Mouse (Mus musculus): ENCODE measurements around the gene Tdrkh. TPM values are rescaled to one million over a fixed set of nuclear protein-coding genes. Genes with fewer than 3 reads are reported as not detected.

Gene Tdrkh
- 9.8 and 13.6 TPM in 2 replicates for total RNA-seq (2014; rRNA removed)
- polyA plus RNA-seq (2015; fragmentation: Nextera tagmentation; extraction: Ambion mirVana), result 43.8 and 49.2 TPM in 2 replicates

- Histone ChIP-seq H3K9me3 (ENCODE audit: low read length) (no peaks in the 10 kb centered on the region), H3K27me3 (ENCODE audit: insufficient read depth, low read length) (no peaks in the 10 kb centered on the region), H3K4me2 (ENCODE audit: low read depth) (peak within 1 kb of the TSS; percentile 93), H3K27ac (ENCODE audit: low read depth, low read length) (peak within 1 kb of the TSS; percentile 51), H3K36me3 (ENCODE audit: insufficient read depth) (no peaks in the 10 kb centered on the region), H3K4me1 (ENCODE audit: insufficient read depth) (peaks cover 10% of the 10 kb centered on the region), H3K4me3 (ENCODE audit: low read depth, low read length) (peak within 1 kb of the TSS; percentile 67), H3K9ac (peak within 1 kb of the TSS; percentile 55)
- 4% methylated on average over 52 of the region's 52 CpGs for WGBS
- ATAC-seq (peak; percentile 99), DNase-seq (peak; percentile 99)
- peak; percentile 51 for TF ChIP-seq CTCF (IDR thresholded peaks at IDR 0.05; ENCODE audit: low read depth)
Observed at GRCm38 (mm10) chr3:94413031-94413679, at the start of gene Tdrkh. Gene Tdrkh (plus strand): TSS chr3:94413273.

DNA sequence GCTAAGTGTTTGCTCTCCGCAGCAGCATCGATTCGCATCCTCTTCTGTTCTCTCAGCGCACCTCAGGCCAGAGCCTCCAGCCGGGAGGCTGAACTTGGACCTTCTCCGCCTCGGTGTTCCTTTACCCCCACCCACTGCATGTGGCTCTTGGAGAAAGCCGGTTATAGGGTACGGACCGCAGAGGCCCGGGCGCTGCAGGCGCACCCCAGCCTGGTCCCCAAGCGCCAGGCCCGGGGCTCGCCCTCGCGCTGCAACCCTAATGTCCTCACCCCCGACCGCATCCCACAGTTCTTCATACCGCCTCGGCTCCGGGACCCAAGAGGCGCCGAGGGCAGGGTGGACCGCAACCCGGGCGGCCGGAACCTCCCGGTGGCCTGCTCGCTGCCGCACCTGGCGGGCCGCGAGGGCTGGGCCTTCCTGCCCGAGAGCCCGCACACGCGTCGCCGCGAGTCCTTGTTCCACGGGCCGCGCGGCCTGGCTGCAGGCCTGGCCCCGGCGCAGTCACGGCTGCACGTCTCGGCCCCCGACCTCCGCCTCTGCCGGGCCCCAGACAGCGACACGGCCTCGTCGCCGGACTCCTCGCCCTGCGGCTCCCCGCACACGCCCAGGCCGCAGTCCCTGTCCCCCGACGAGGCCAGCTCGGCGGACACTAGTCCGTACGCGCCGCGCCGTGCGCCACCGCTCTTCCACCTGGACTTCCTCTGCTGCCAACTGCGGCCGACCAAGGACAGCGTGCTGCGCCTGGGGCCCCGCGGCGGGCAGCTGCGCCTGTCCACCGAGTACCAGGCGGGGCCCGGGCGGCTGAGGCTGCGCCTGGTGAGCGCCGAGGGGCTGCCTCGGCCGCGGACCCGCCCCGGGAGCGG, 49.6 kb upstream of the Tdrkh start:
- DNase-seq (peak; percentile 63), ATAC-seq (peak; percentile 68)
- Histone ChIP-seq H3K9ac (peak overlapping the region; percentile 78), H3K4me3 (ENCODE audit: low read depth, low read length) (peak overlapping the region; percentile 48), H3K27ac (ENCODE audit: low read depth, low read length) (peak overlapping the region; percentile 35; the same call in 1 of the 2 replicates), H3K36me3 (ENCODE audit: insufficient read depth) (no peaks in the 10 kb centered on the region), H3K4me2 (ENCODE audit: low read depth) (peak overlapping the region; percentile 72), H3K27me3 (ENCODE audit: insufficient read depth, low read length) (no peaks in the 10 kb centered on the region), H3K9me3 (ENCODE audit: low read length) (no peaks in the 10 kb centered on the region), H3K4me1 (ENCODE audit: insufficient read depth) (no peaks in the 10 kb centered on the region)
- no peak for TF ChIP-seq CTCF (IDR thresholded peaks at IDR 0.05; ENCODE audit: low read depth)
- WGBS, result 7% methylated on average over 97 of the region's 97 CpGs

GRCm38 (mm10) chr3:94364154-94364526, 48.9 kb upstream of the Tdrkh start:
- Histone ChIP-seq H3K27ac (ENCODE audit: low read depth, low read length) (peak overlapping the region; percentile 35), H3K4me1 (ENCODE audit: insufficient read depth) (no peaks in the 10 kb centered on the region), H3K36me3 (ENCODE audit: insufficient read depth) (no peaks in the 10 kb centered on the region), H3K4me2 (ENCODE audit: low read depth) (peak overlapping the region; percentile 72), H3K9ac (peak overlapping the region; percentile 78), H3K4me3 (ENCODE audit: low read depth, low read length) (peak overlapping the region; percentile 48), H3K27me3 (ENCODE audit: insufficient read depth, low read length) (no peaks in the 10 kb centered on the region), H3K9me3 (ENCODE audit: low read length) (no peaks in the 10 kb centered on the region)
- 4% methylated on average over 22 of the region's 23 CpGs for WGBS
- DNase-seq (no peak), ATAC-seq (peak; percentile 55)
- no peak for TF ChIP-seq CTCF (IDR thresholded peaks at IDR 0.05; ENCODE audit: low read depth)

- H3K9ac ChIP-seq, result no peak overlapping the region
- no peaks in the 10 kb centered on the region for H3K4me1 ChIP-seq (ENCODE audit: insufficient read depth)
- TF ChIP-seq CTCF (IDR thresholded peaks at IDR 0.05; ENCODE audit: low read depth), result peak; percentile 97
- H3K36me3 ChIP-seq (ENCODE audit: insufficient read depth), result no peaks in the 10 kb centered on the region
- ATAC-seq, result peak; percentile 55
- H3K9me3 ChIP-seq (ENCODE audit: low read length), result no peaks in the 10 kb centered on the region
- no peak overlapping the region for H3K4me2 ChIP-seq (ENCODE audit: low read depth)
- H3K27ac ChIP-seq (ENCODE audit: low read depth, low read length), result no peak overlapping the region
- no peaks in the 10 kb centered on the region for H3K27me3 ChIP-seq (ENCODE audit: insufficient read depth, low read length)
- WGBS, result 20% methylated on average over 3 of the region's 3 CpGs
- H3K4me3 ChIP-seq (ENCODE audit: low read depth, low read length), result no peak overlapping the region
- peak; percentile 91 for DNase-seq
Observed at GRCm38 (mm10) chr3:94366761-94367160, 46.3 kb upstream of the Tdrkh start.

DNA sequence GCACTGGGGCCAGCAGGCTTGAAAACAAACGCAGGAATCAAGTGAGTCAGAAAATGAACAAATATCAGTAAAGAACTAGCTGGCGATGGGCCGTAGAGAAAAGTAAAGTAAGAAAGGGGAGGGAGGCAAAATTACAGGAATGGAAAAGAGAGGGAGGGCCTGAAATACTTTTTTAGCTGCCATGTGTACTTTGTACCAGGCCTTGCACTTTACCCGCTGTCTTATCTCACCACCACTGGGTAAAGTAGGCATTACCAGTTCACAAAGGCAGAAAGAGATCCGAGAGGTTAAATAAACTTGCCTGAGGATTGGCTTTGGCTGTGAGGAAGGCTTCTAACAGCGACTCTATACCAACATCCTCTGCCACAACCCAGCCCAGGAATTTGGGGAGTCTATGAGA, 45.6 kb upstream of the Tdrkh start:
- ATAC-seq, result no peak

DNA sequence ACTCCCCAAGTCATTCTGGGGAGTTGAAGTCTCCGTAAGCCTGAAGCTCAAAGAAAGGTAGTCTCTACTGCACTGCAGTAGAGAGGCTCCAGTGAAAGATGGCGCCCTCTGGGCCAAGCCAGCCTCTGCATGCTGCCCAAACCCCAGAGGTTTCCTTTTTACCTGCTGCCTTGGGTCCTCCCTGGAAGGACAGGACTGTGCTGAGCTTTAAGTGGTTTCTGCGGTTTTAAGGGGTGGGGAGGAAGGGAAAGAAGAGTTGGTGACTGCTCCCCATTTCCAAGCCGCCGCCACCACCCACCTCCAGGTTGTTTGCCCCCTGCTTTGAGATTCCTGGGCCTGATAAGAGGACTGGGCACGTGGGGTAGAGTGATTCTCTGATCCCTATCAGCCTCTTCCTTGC, 44.4 kb upstream of the Tdrkh start:
- no peak for TF ChIP-seq CTCF (IDR thresholded peaks at IDR 0.05; ENCODE audit: low read depth)
- no peak overlapping the region for H3K27ac ChIP-seq (ENCODE audit: low read depth, low read length)
- no peak overlapping the region for H3K4me2 ChIP-seq (ENCODE audit: low read depth)
- H3K9ac ChIP-seq, result no peak overlapping the region
- 75% methylated on average over 6 of the region's 6 CpGs for WGBS
- H3K9me3 ChIP-seq (ENCODE audit: low read length), result no peaks in the 10 kb centered on the region
- H3K4me3 ChIP-seq (ENCODE audit: low read depth, low read length), result no peak overlapping the region
- DNase-seq (no peak), ATAC-seq (no peak)
- H3K27me3 ChIP-seq (ENCODE audit: insufficient read depth, low read length), result no peaks in the 10 kb centered on the region
- 0 out of 2 replicates have a peak, but pooled peaks cover 4% of the 10 kb centered on the region for H3K4me1 ChIP-seq (ENCODE audit: insufficient read depth)
- H3K36me3 ChIP-seq (ENCODE audit: insufficient read depth), result no peaks in the 10 kb centered on the region

More for the DNA sequence above, 45.6 kb upstream of the Tdrkh start:
- Histone ChIP-seq H3K27me3 (ENCODE audit: insufficient read depth, low read length) (no peaks in the 10 kb centered on the region), H3K36me3 (ENCODE audit: insufficient read depth) (no peaks in the 10 kb centered on the region), H3K9ac (no peak overlapping the region), H3K4me3 (ENCODE audit: low read depth, low read length) (no peak overlapping the region), H3K9me3 (ENCODE audit: low read length) (no peaks in the 10 kb centered on the region), H3K4me1 (ENCODE audit: insufficient read depth) (0 out of 2 replicates have a peak, but pooled peaks cover under 1% of the 10 kb centered on the region), H3K4me2 (ENCODE audit: low read depth) (no peak overlapping the region), H3K27ac (ENCODE audit: low read depth, low read length) (no peak overlapping the region)
- DNase-seq, result no peak
- WGBS, result 83% methylated on average over 6 of the region's 6 CpGs
- no peak for TF ChIP-seq CTCF (IDR thresholded peaks at IDR 0.05; ENCODE audit: low read depth)

GRCm38 (mm10) chr3:94369709-94370108, 43.4 kb upstream of the Tdrkh start:
- 62% methylated on average over 2 of the region's 2 CpGs for WGBS
- TF ChIP-seq CTCF (IDR thresholded peaks at IDR 0.05; ENCODE audit: low read depth), result no peak
- Histone ChIP-seq H3K27me3 (ENCODE audit: insufficient read depth, low read length) (no peaks in the 10 kb centered on the region), H3K9me3 (ENCODE audit: low read length) (no peaks in the 10 kb centered on the region), H3K36me3 (ENCODE audit: insufficient read depth) (no peaks in the 10 kb centered on the region), H3K4me1 (ENCODE audit: insufficient read depth) (0 out of 2 replicates have a peak, but pooled peaks cover 4% of the 10 kb centered on the region), H3K9ac (no peak overlapping the region), H3K4me2 (ENCODE audit: low read depth) (no peak overlapping the region), H3K4me3 (ENCODE audit: low read depth, low read length) (no peak overlapping the region), H3K27ac (ENCODE audit: low read depth, low read length) (no peak overlapping the region)
- DNase-seq (no peak), ATAC-seq (no peak)
